In genomic region chr9:120112472-120112871, GRCm38 (mm10) we compare ENCODE assay signal across 24 mouse cellular contexts. TPM values are rescaled to one million over a fixed set of nuclear protein-coding genes. Genes with fewer than 3 reads are reported as not detected.
DNase-seq lines count a peak whose midpoint lies in the region; ATAC-seq lines count a peak whose summit lies in the region.
"Had no signal": no experiment of that assay in that cellular context is flagged by ENCODE, and none has a peak within 500 bp of the region (broad histone marks: within the 10 kb centered on the region; RNA-seq: fewer than 3 reads in every experiment).

No protein-coding gene starts in this region.

- H3K9me3 ChIP-seq in megakaryocyte, embryonic 14.5 days, result no peaks in the 10 kb centered on the region
- no peaks in the 10 kb centered on the region for H3K9me3 ChIP-seq in liver, embryonic 11.5 days (ENCODE audit: control insufficient read depth, low read length)

- 45% methylated on average over 6 of the region's 6 CpGs for WGBS in liver, embryonic 11.5 days

- H3K27me3 ChIP-seq in megakaryocyte, embryonic 14.5 days (replicated peaks), result no peaks in the 10 kb centered on the region
- H3K27me3 ChIP-seq in liver, embryonic 11.5 days (replicated peaks; ENCODE audit: control insufficient read depth, insufficient read depth, low read length), result no peaks in the 10 kb centered on the region

- H3K4me2 ChIP-seq in liver, embryonic 11.5 days, result peak overlapping the region; percentile 60

- ATAC-seq in megakaryocyte, adult 5-6 weeks (ENCODE audit: poor library complexity, severe bottlenecking), result no peak
- peak; percentile 38 for ATAC-seq in liver, embryonic 11.5 days (replicated peaks; ENCODE audit: low FRiP score)
- ATAC-seq in megakaryocyte-erythroid progenitor cell, adult 5-6 weeks (replicated peaks; ENCODE audit: low FRiP score, low TSS enrichment, poor library complexity, severe bottlenecking), result peak; percentile 34
- ATAC-seq: hindbrain, embryonic 16.5 days; intestine, postnatal 0 days had no signal

- peak; percentile 74 for DNase-seq in c-Kit-positive CD71-positive TER-119-negative erythroid progenitor cells, embryonic 14.5 days (ENCODE audit: low read depth)
- DNase-seq in liver, embryonic 11.5 days (ENCODE audit: low spot score), result no peak
- DNase-seq in embryo, embryonic 10.5 days (ENCODE audit: low spot score), result no peak
- no peak for DNase-seq in right cerebral cortex, adult 18-20 months
- DNase-seq: adrenal gland, postnatal 10 days; cerebellum, adult 9-10 months; heart, adult 18-20 months; heart, postnatal 36 days; layer of hippocampus, postnatal 36 days; left cerebral cortex, postnatal 4 days; lung, adult 2 months; lung, postnatal 36 days; midbrain, embryonic 14.5 days had no signal

- H3K4me3 ChIP-seq in megakaryocyte, embryonic 14.5 days (replicated peaks), result peak overlapping the region; percentile 28
- peak overlapping the region; percentile 3 for H3K4me3 ChIP-seq in liver, embryonic 11.5 days (ENCODE audit: low read depth, low read length)

- peaks cover 14% of the 10 kb centered on the region for H3K36me3 ChIP-seq in megakaryocyte, embryonic 14.5 days (replicated peaks; ENCODE audit: low read length)
- peaks cover 6% of the 10 kb centered on the region; the same call in 1 of the 2 replicates for H3K36me3 ChIP-seq in liver, embryonic 11.5 days (ENCODE audit: control insufficient read depth, insufficient read depth, low read length)

- H3K9ac ChIP-seq in liver, embryonic 11.5 days (ENCODE audit: low read depth, low read length), result peak overlapping the region; percentile 64

- H3K4me1 ChIP-seq in megakaryocyte, embryonic 14.5 days, result peaks cover 64% of the 10 kb centered on the region
- H3K4me1 ChIP-seq in liver, embryonic 11.5 days (replicated peaks; ENCODE audit: control insufficient read depth, insufficient read depth, low read length), result peaks cover 33% of the 10 kb centered on the region

- peak overlapping the region; percentile 99 for H3K27ac ChIP-seq in liver, embryonic 11.5 days (ENCODE audit: low read depth, low read length)

RNA-seq across cellular contexts. Expression of gene Slc25a38, which starts 2.3 kb away (rescaled TPM):
- 45.8 and 48.0 TPM in 2 replicates for polyA plus RNA-seq in megakaryocyte, embryonic 14.5 days (2012; ENCODE audit: insufficient read depth, low replicate concordance)
- 19.1 and 21.9 TPM in 2 replicates for total RNA-seq in megakaryocyte, adult 5-6 weeks (2015)
- 26.6 and 32.4 TPM in 2 replicates for total RNA-seq in megakaryocyte, adult 5-6 weeks (2017)
- 138 and 147 TPM in 2 replicates for polyA plus RNA-seq in liver, embryonic 11.5 days (2014; fragmentation: Nextera tagmentation; extraction: Ambion mirVana)
- 80.7 and 95.7 TPM in 2 replicates for total RNA-seq in megakaryocyte-erythroid progenitor cell, adult 5-6 weeks (2014; fragmentation: Nextera tagmentation)
- total RNA-seq in megakaryocyte-erythroid progenitor cell, adult 5-6 weeks (2017), result 57.5 and 88.7 TPM in 2 replicates

RNA-seq across cellular contexts. Expression of gene Rpsa, which starts 15.0 kb away (rescaled TPM):
- 5,619 and 7,213 TPM in 2 replicates for polyA plus RNA-seq in megakaryocyte, embryonic 14.5 days (2012; ENCODE audit: insufficient read depth, low replicate concordance)
- total RNA-seq in megakaryocyte, adult 5-6 weeks (2015), result 2,172 and 2,241 TPM in 2 replicates
- 3,573 and 3,619 TPM in 2 replicates for total RNA-seq in megakaryocyte, adult 5-6 weeks (2017)
- polyA plus RNA-seq in liver, embryonic 11.5 days (2014; fragmentation: Nextera tagmentation; extraction: Ambion mirVana), result 1,895 and 1,977 TPM in 2 replicates
- 3,355 and 3,656 TPM in 2 replicates for total RNA-seq in megakaryocyte-erythroid progenitor cell, adult 5-6 weeks (2014; fragmentation: Nextera tagmentation)
- 5,426 and 6,681 TPM in 2 replicates for total RNA-seq in megakaryocyte-erythroid progenitor cell, adult 5-6 weeks (2017)

RNA-seq across cellular contexts. Expression of gene Ccr8, which starts 20.6 kb away (rescaled TPM):
- polyA plus RNA-seq in megakaryocyte, embryonic 14.5 days (2012; ENCODE audit: insufficient read depth, low replicate concordance), result not detected in 2 replicates
- total RNA-seq in megakaryocyte, adult 5-6 weeks (2015), result not detected in 2 replicates
- not detected in 2 replicates for total RNA-seq in megakaryocyte, adult 5-6 weeks (2017)
- polyA plus RNA-seq in liver, embryonic 11.5 days (2014; fragmentation: Nextera tagmentation; extraction: Ambion mirVana), result not detected in 2 replicates
- not detected in 2 replicates for total RNA-seq in megakaryocyte-erythroid progenitor cell, adult 5-6 weeks (2014; fragmentation: Nextera tagmentation)
- not detected in 2 replicates for total RNA-seq in megakaryocyte-erythroid progenitor cell, adult 5-6 weeks (2017)
- total RNA-seq: adrenal gland, postnatal 10 days; gastrocnemius, adult 8-10 months; heart, adult 18-20 months; heart, postnatal 36 days; layer of hippocampus, adult 18-20 months; layer of hippocampus, postnatal 36 days; left cerebral cortex, postnatal 4 days had no signal
- polyA plus RNA-seq: hindbrain, embryonic 16.5 days; kidney, embryonic 16.5 days; midbrain, embryonic 14.5 days had no signal

RNA-seq across cellular contexts. Expression of gene Mobp, which starts 37.0 kb away (rescaled TPM):
- polyA plus RNA-seq in megakaryocyte, embryonic 14.5 days (2012; ENCODE audit: insufficient read depth, low replicate concordance), result not detected in 2 replicates
- total RNA-seq in megakaryocyte, adult 5-6 weeks (2015), result not detected in 2 replicates
- not detected in 2 replicates for total RNA-seq in megakaryocyte, adult 5-6 weeks (2017)
- polyA plus RNA-seq in liver, embryonic 11.5 days (2014; fragmentation: Nextera tagmentation; extraction: Ambion mirVana), result not detected in 2 replicates
- total RNA-seq in megakaryocyte-erythroid progenitor cell, adult 5-6 weeks (2014; fragmentation: Nextera tagmentation), result not detected in 2 replicates
- not detected in 2 replicates for total RNA-seq in megakaryocyte-erythroid progenitor cell, adult 5-6 weeks (2017)
- total RNA-seq: gastrocnemius, adult 8-10 months; heart, adult 18-20 months; heart, postnatal 36 days had no signal
- polyA plus RNA-seq: kidney, embryonic 16.5 days; lung, adult 2 months; midbrain, embryonic 14.5 days; small intestine, adult 2 months; stomach, embryonic 14.5 days; thymus, postnatal 0 days had no signal

RNA-seq across cellular contexts. Expression of gene Cx3cr1, which starts 42.8 kb away (rescaled TPM):
- polyA plus RNA-seq in megakaryocyte, embryonic 14.5 days (2012; ENCODE audit: insufficient read depth, low replicate concordance), result 0.73 TPM in 1 of 2 replicates, not detected in the other
- total RNA-seq in megakaryocyte, adult 5-6 weeks (2015), result 88.0 and 95.4 TPM in 2 replicates
- total RNA-seq in megakaryocyte, adult 5-6 weeks (2017), result 111 and 114 TPM in 2 replicates
- polyA plus RNA-seq in liver, embryonic 11.5 days (2014; fragmentation: Nextera tagmentation; extraction: Ambion mirVana), result 5.7 and 7.0 TPM in 2 replicates
- total RNA-seq in megakaryocyte-erythroid progenitor cell, adult 5-6 weeks (2014; fragmentation: Nextera tagmentation), result 0.17 TPM in 1 of 2 replicates, not detected in the other
- 1.4 and 2.1 TPM in 2 replicates for total RNA-seq in megakaryocyte-erythroid progenitor cell, adult 5-6 weeks (2017)
